Mouse (Mus musculus) bone marrow, adult 2 months (tissue): ENCODE data around the gene Tdo2.

Source experiments
- CTCF ChIP-seq: fragments of 200-500 bp; IDR thresholded peaks from 2 replicates; pipeline ENCODE4 v1.5.1; 2011; ENCODE audit warnings: low read length, control low read depth; ENCODE audit not compliant: control insufficient read depth, insufficient read depth
- POLR2A ChIP-seq: fragments of 200-500 bp; IDR thresholded peaks from 2 replicates; pipeline ENCODE4 v1.6.1; 2011; ENCODE audit warnings: low read depth, mild to moderate bottlenecking, control low read depth, low read length, borderline replicate concordance; ENCODE audit not compliant: control insufficient read depth

GRCm38 (mm10) chr3:81976102-81976501, at the start of gene Tdo2:
- no peak for TF ChIP-seq CTCF
- TF ChIP-seq POLR2A = no peak
